Mouse (Mus musculus) gonadal fat pad, adult 2 months (tissue): Measurements from ENCODE around the gene Ptf1a. TPM values are rescaled to one million over a fixed set of nuclear protein-coding genes. Genes with fewer than 3 reads are reported as not detected.

Experiments used
- DNase-seq: peaks from one replicate; pipeline ENCODE4 v3.0.0-alpha.2; 2012; ENCODE audit warnings: low read depth
- polyA plus RNA-seq: library from polyadenylated mRNA; depleted of rRNA; stranded (reverse); fragments of >200 nt; gene quantifications from 2 replicates; pipeline ENCODE4 v1.2.3, GENCODE M21; 2012; rRNA removed

Ptf1a gene
- not detected in 2 replicates for polyA plus RNA-seq

GRCm38 (mm10) chr2:19444931-19445831 lies at the start of gene Ptf1a:
Gene Ptf1a, plus strand, starts transcription at chr2:19445663.
- DNase-seq = no peak

- no peak for DNase-seq
Observed at GRCm38 (mm10) chr2:19405409-19405808, 40.1 kb upstream of the Ptf1a start.

- DNase-seq = no peak
Observed at GRCm38 (mm10) chr2:19406531-19406930, 38.9 kb upstream of the Ptf1a start.

GRCm38 (mm10) chr2:19414222-19414965 lies 31.1 kb upstream of the Ptf1a start:
- no peak for DNase-seq

GRCm38 (mm10) chr2:19415063-19415521 lies 30.4 kb upstream of the Ptf1a start:
- DNase-seq = no peak

- DNase-seq = no peak
Observed at GRCm38 (mm10) chr2:19416066-19416465, 29.4 kb upstream of the Ptf1a start.

- no peak for DNase-seq
Observed at GRCm38 (mm10) chr2:19419686-19420345, 25.6 kb upstream of the Ptf1a start.

GRCm38 (mm10) chr2:19422226-19422625 lies 23.2 kb upstream of the Ptf1a start:
- DNase-seq = no peak

GRCm38 (mm10) chr2:19423086-19423485 lies 22.4 kb upstream of the Ptf1a start:
- DNase-seq = no peak

GRCm38 (mm10) chr2:19429031-19429430 lies 16.4 kb upstream of the Ptf1a start:
- DNase-seq = no peak

GRCm38 (mm10) chr2:19429691-19430690 lies 15.5 kb upstream of the Ptf1a start:
- no peak for DNase-seq

GRCm38 (mm10) chr2:19430746-19431145 lies 14.7 kb upstream of the Ptf1a start:
- no peak for DNase-seq

GRCm38 (mm10) chr2:19431186-19431585 lies 14.3 kb upstream of the Ptf1a start:
- DNase-seq = no peak

- no peak for DNase-seq
Observed at GRCm38 (mm10) chr2:19431614-19432323, 13.7 kb upstream of the Ptf1a start.

GRCm38 (mm10) chr2:19444346-19444745 lies 1.1 kb upstream of the Ptf1a start:
- no peak for DNase-seq

- DNase-seq = no peak
Observed at GRCm38 (mm10) chr2:19445871-19446501, 523 bp downstream of the Ptf1a start.

GRCm38 (mm10) chr2:19446746-19447145 lies 1.3 kb downstream of the Ptf1a start:
- no peak for DNase-seq

- DNase-seq = no peak
Observed at GRCm38 (mm10) chr2:19448042-19448700, 2.7 kb downstream of the Ptf1a start.

- no peak for DNase-seq
Observed at GRCm38 (mm10) chr2:19449308-19449707, 3.8 kb downstream of the Ptf1a start.
